Mouse (Mus musculus): Measurements from ENCODE around the gene Sema3a. TPM values are rescaled to one million over a fixed set of nuclear protein-coding genes. Genes with fewer than 3 reads are reported as not detected.
A peak's percentile ranks its signal among the peaks of the same experiment; 100 is the strongest.

The Sema3a gene
- total RNA-seq, 1 experiment from 2014 or later = not detected

- no peak for ATAC-seq (replicated peaks; ENCODE audit: low read depth, poor library complexity, severe bottlenecking)
Observed at GRCm38 (mm10) chr5:13318728-13319429, 193.7 kb downstream of the Sema3a start.

- ATAC-seq (replicated peaks; ENCODE audit: low read depth, poor library complexity, severe bottlenecking) = no peak
Observed at GRCm38 (mm10) chr5:13320138-13320537, 194.9 kb downstream of the Sema3a start.

- ATAC-seq (replicated peaks; ENCODE audit: low read depth, poor library complexity, severe bottlenecking) = no peak
Observed at GRCm38 (mm10) chr5:13327281-13327680, 202.1 kb downstream of the Sema3a start.

- ATAC-seq (replicated peaks; ENCODE audit: low read depth, poor library complexity, severe bottlenecking) = no peak
Observed at GRCm38 (mm10) chr5:13331412-13331811, 206.2 kb downstream of the Sema3a start.

GRCm38 (mm10) chr5:13337665-13338064 is 212.5 kb downstream of the Sema3a start:
- no peak for ATAC-seq (replicated peaks; ENCODE audit: low read depth, poor library complexity, severe bottlenecking)

- ATAC-seq (replicated peaks; ENCODE audit: low read depth, poor library complexity, severe bottlenecking) = no peak
Observed at GRCm38 (mm10) chr5:13347068-13347467, 221.9 kb downstream of the Sema3a start.

- ATAC-seq (replicated peaks; ENCODE audit: low read depth, poor library complexity, severe bottlenecking) = no peak
Observed at GRCm38 (mm10) chr5:13351611-13352010, 226.4 kb downstream of the Sema3a start.

GRCm38 (mm10) chr5:13352995-13353394 is 227.8 kb downstream of the Sema3a start:
- ATAC-seq (replicated peaks; ENCODE audit: low read depth, poor library complexity, severe bottlenecking) = no peak

- ATAC-seq (replicated peaks; ENCODE audit: low read depth, poor library complexity, severe bottlenecking) = no peak
Observed at GRCm38 (mm10) chr5:13353539-13353938, 228.3 kb downstream of the Sema3a start.

- ATAC-seq (replicated peaks; ENCODE audit: low read depth, poor library complexity, severe bottlenecking) = no peak
Observed at GRCm38 (mm10) chr5:13354913-13355312, 229.7 kb downstream of the Sema3a start.

- ATAC-seq (replicated peaks; ENCODE audit: low read depth, poor library complexity, severe bottlenecking) = no peak
Observed at GRCm38 (mm10) chr5:13358770-13359169, 233.6 kb downstream of the Sema3a start.

GRCm38 (mm10) chr5:13360711-13361110 is 235.5 kb downstream of the Sema3a start:
- ATAC-seq (replicated peaks; ENCODE audit: low read depth, poor library complexity, severe bottlenecking) = no peak

GRCm38 (mm10) chr5:13365108-13365507 is 239.9 kb downstream of the Sema3a start:
- no peak for ATAC-seq (replicated peaks; ENCODE audit: low read depth, poor library complexity, severe bottlenecking)

GRCm38 (mm10) chr5:13379223-13379622 is 254.0 kb downstream of the Sema3a start:
- ATAC-seq (replicated peaks; ENCODE audit: low read depth, poor library complexity, severe bottlenecking) = no peak

- ATAC-seq (replicated peaks; ENCODE audit: low read depth, poor library complexity, severe bottlenecking) = no peak
Observed at GRCm38 (mm10) chr5:13384047-13384446, 258.8 kb downstream of the Sema3a start.

GRCm38 (mm10) chr5:13384714-13385113 is 259.5 kb downstream of the Sema3a start:
- no peak for ATAC-seq (replicated peaks; ENCODE audit: low read depth, poor library complexity, severe bottlenecking)

- ATAC-seq (replicated peaks; ENCODE audit: low read depth, poor library complexity, severe bottlenecking) = no peak
Observed at GRCm38 (mm10) chr5:13386603-13387002, 261.4 kb downstream of the Sema3a start.

GRCm38 (mm10) chr5:13387679-13388078 is 262.5 kb downstream of the Sema3a start:
- ATAC-seq (replicated peaks; ENCODE audit: low read depth, poor library complexity, severe bottlenecking) = no peak

- no peak for ATAC-seq (replicated peaks; ENCODE audit: low read depth, poor library complexity, severe bottlenecking)
Observed at GRCm38 (mm10) chr5:13389995-13390394, 264.8 kb downstream of the Sema3a start.

- ATAC-seq (replicated peaks; ENCODE audit: low read depth, poor library complexity, severe bottlenecking) = peak; percentile 62; the same call in 1 of the 2 replicates
Observed at GRCm38 (mm10) chr5:13405432-13405831, 280.2 kb downstream of the Sema3a start.

GRCm38 (mm10) chr5:13406131-13406530 is 280.9 kb downstream of the Sema3a start:
- no peak for ATAC-seq (replicated peaks; ENCODE audit: low read depth, poor library complexity, severe bottlenecking)

- ATAC-seq (replicated peaks; ENCODE audit: low read depth, poor library complexity, severe bottlenecking) = no peak
Observed at GRCm38 (mm10) chr5:13411920-13412319, 286.7 kb downstream of the Sema3a start.

Measured in common myeloid progenitor, adult 5-6 weeks (primary cell).